Mouse (Mus musculus) heart, embryonic 16.5 days (tissue): ENCODE measurements at regions not wholly inside any gene's neighbourhood (a gene's known extent, or its start where the extent isn't known, plus 50 kb on each side); places are given as distances from the start of the nearest gene placed in this dataset.
A peak's percentile ranks its signal among the peaks of the same experiment; 100 is the strongest.

Source experiments
- ATAC-seq: fragments of 200-750 bp; cut with Nextera tagmentation; replicated peaks from 2 replicates; pipeline ENCODE4 v1.8.0; 2017; ENCODE audit warnings: moderate number of reproducible peaks; ENCODE audit not compliant: insufficient read depth, low FRiP score; ENCODE audit errors: extremely low read depth
- H3K27ac ChIP-seq: fragments of 300-500 bp; sonication (generic); 2 replicates; pipeline ENCODE4 v1.5.1; 2014; ENCODE audit warnings: mild to moderate bottlenecking, low read length, control low read depth, moderate library complexity
- H3K27me3 ChIP-seq: fragments of 300-500 bp; sonication (generic); 2 replicates; pipeline ENCODE4 v1.6.1; 2014; ENCODE audit warnings: low read length, mixed read lengths; ENCODE audit not compliant: control insufficient read depth, insufficient read depth
- H3K36me3 ChIP-seq: fragments of 300-500 bp; sonication (generic); 2 replicates; pipeline ENCODE4 v1.6.1; 2014; ENCODE audit not compliant: control insufficient read depth, insufficient read depth
- H3K4me1 ChIP-seq: fragments of 300-500 bp; sonication (generic); 2 replicates; pipeline ENCODE4 v1.6.1; 2014; ENCODE audit warnings: low read length, mixed read lengths; ENCODE audit not compliant: control insufficient read depth, insufficient read depth
- H3K4me2 ChIP-seq: fragments of 300-500 bp; sonication (generic); 2 replicates; pipeline ENCODE4 v1.6.1; 2014; ENCODE audit warnings: low read depth, mild to moderate bottlenecking, control low read depth, low read length
- H3K4me3 ChIP-seq: fragments of 300-500 bp; sonication (generic); 2 replicates; pipeline ENCODE4 v1.5.1; 2014; ENCODE audit warnings: mild to moderate bottlenecking, control low read depth, low read length
- H3K9ac ChIP-seq: fragments of 300-500 bp; sonication (generic); 2 replicates; pipeline ENCODE4 v1.6.1; 2014; ENCODE audit warnings: low read length, control low read depth
- H3K9me3 ChIP-seq: fragments of 300-500 bp; sonication (generic); replicated peaks from 2 replicates; pipeline ENCODE4 v1.6.1; 2016; ENCODE audit warnings: low read length; ENCODE audit not compliant: control insufficient read depth
- WGBS: fragments of 180-500 bp; shearing (Covaris S2); extraction: QIAGEN DNeasy Blood & Tissue Kit; methylation state at CpG from one replicate; pipeline ENCODE4 v1.1.7; 2014; 5-methylcytosine and 5-hydroxymethylcytosine counted together

GRCm38 (mm10) chr7:95250651-95251050 is 920.4 kb upstream of the Tenm4 start:
- no peak for ATAC-seq
- no peak overlapping the region for H3K27ac ChIP-seq
- no peak overlapping the region for H3K4me2 ChIP-seq

GRCm38 (mm10) chr7:95253862-95254545 is 917.0 kb upstream of the Tenm4 start:
- Histone ChIP-seq H3K4me2 (no peak overlapping the region), H3K9me3 (no peaks in the 10 kb centered on the region), H3K9ac (no peak overlapping the region), H3K4me3 (no peak overlapping the region), H3K27ac (no peak overlapping the region), H3K36me3 (no peaks in the 10 kb centered on the region), H3K4me1 (peaks cover 4% of the 10 kb centered on the region; the same call in 1 of the 2 replicates), H3K27me3 (no peaks in the 10 kb centered on the region)
- ATAC-seq, result no peak
- WGBS, result 51% methylated on average over 5 of the region's 5 CpGs

More at GRCm38 (mm10) chr7:95250651-95251050, 920.4 kb upstream of the Tenm4 start:
- Histone ChIP-seq H3K9ac (no peak overlapping the region), H3K4me1 (peaks cover 2% of the 10 kb centered on the region; the same call in 1 of the 2 replicates), H3K27me3 (no peaks in the 10 kb centered on the region), H3K9me3 (no peaks in the 10 kb centered on the region), H3K4me3 (no peak overlapping the region), H3K36me3 (no peaks in the 10 kb centered on the region)

- H3K4me2 ChIP-seq, result no peak overlapping the region
- H3K27ac ChIP-seq, result no peak overlapping the region
- no peaks in the 10 kb centered on the region for H3K9me3 ChIP-seq
- H3K27me3 ChIP-seq, result no peaks in the 10 kb centered on the region
- no peaks in the 10 kb centered on the region for H3K36me3 ChIP-seq
- peaks cover 4% of the 10 kb centered on the region; the same call in 1 of the 2 replicates for H3K4me1 ChIP-seq
- no peak overlapping the region for H3K4me3 ChIP-seq
- WGBS, result 61% methylated on average over 3 of the region's 3 CpGs
- no peak for ATAC-seq
- no peak overlapping the region for H3K9ac ChIP-seq
Observed at GRCm38 (mm10) chr7:95254913-95255312, 916.1 kb upstream of the Tenm4 start.

GRCm38 (mm10) chr7:95255699-95256098 is 915.3 kb upstream of the Tenm4 start:
- H3K4me1 ChIP-seq, result peaks cover 4% of the 10 kb centered on the region; the same call in 1 of the 2 replicates
- H3K27ac ChIP-seq, result no peak overlapping the region
- no peak overlapping the region for H3K4me2 ChIP-seq
- no peak overlapping the region for H3K4me3 ChIP-seq
- no peaks in the 10 kb centered on the region for H3K9me3 ChIP-seq
- ATAC-seq, result no peak
- no peaks in the 10 kb centered on the region for H3K27me3 ChIP-seq
- H3K36me3 ChIP-seq, result no peaks in the 10 kb centered on the region
- H3K9ac ChIP-seq, result no peak overlapping the region

- H3K9me3 ChIP-seq, result no peaks in the 10 kb centered on the region
- no peaks in the 10 kb centered on the region for H3K27me3 ChIP-seq
- H3K36me3 ChIP-seq, result no peaks in the 10 kb centered on the region
- H3K4me3 ChIP-seq, result no peak overlapping the region
- 0 out of 2 replicates have a peak, but pooled peaks cover 6% of the 10 kb centered on the region for H3K4me1 ChIP-seq
- H3K9ac ChIP-seq, result no peak overlapping the region
- WGBS, result 35% methylated on average over 3 of the region's 3 CpGs
- ATAC-seq, result peak; percentile 83
- no peak overlapping the region for H3K4me2 ChIP-seq
- H3K27ac ChIP-seq, result peak overlapping the region; percentile 67
Observed at GRCm38 (mm10) chr7:95262942-95263341, 908.1 kb upstream of the Tenm4 start.

GRCm38 (mm10) chr7:95277237-95277636 is 893.8 kb upstream of the Tenm4 start:
- H3K27me3 ChIP-seq, result no peaks in the 10 kb centered on the region
- H3K36me3 ChIP-seq, result no peaks in the 10 kb centered on the region
- no peak overlapping the region for H3K27ac ChIP-seq
- H3K9me3 ChIP-seq, result no peaks in the 10 kb centered on the region
- WGBS, result 93% methylated on average over 1 of the region's 1 CpGs
- no peaks in the 10 kb centered on the region for H3K4me1 ChIP-seq
- no peak for ATAC-seq
- H3K4me3 ChIP-seq, result no peak overlapping the region
- no peak overlapping the region for H3K9ac ChIP-seq
- no peak overlapping the region for H3K4me2 ChIP-seq

- H3K9ac ChIP-seq, result no peak overlapping the region
Observed at GRCm38 (mm10) chr7:95313667-95314066, 857.4 kb upstream of the Tenm4 start.

GRCm38 (mm10) chr7:95323084-95323483 is 848.0 kb upstream of the Tenm4 start:
- H3K36me3 ChIP-seq, result no peaks in the 10 kb centered on the region
- no peaks in the 10 kb centered on the region for H3K27me3 ChIP-seq
- no peak overlapping the region for H3K4me3 ChIP-seq
- H3K4me1 ChIP-seq, result no peaks in the 10 kb centered on the region
- no peak overlapping the region for H3K27ac ChIP-seq
- H3K9ac ChIP-seq, result no peak overlapping the region
- H3K4me2 ChIP-seq, result no peak overlapping the region
- ATAC-seq, result no peak
- 62% methylated on average over 3 of the region's 3 CpGs for WGBS
- no peaks in the 10 kb centered on the region for H3K9me3 ChIP-seq

More at GRCm38 (mm10) chr7:95313667-95314066, 857.4 kb upstream of the Tenm4 start:
- no peaks in the 10 kb centered on the region for H3K9me3 ChIP-seq
- no peak for ATAC-seq
- no peak overlapping the region for H3K27ac ChIP-seq
- H3K4me1 ChIP-seq, result no peaks in the 10 kb centered on the region
- no peaks in the 10 kb centered on the region for H3K27me3 ChIP-seq
- H3K4me2 ChIP-seq, result no peak overlapping the region
- WGBS, result 57% methylated on average over 1 of the region's 1 CpGs
- H3K36me3 ChIP-seq, result no peaks in the 10 kb centered on the region
- no peak overlapping the region for H3K4me3 ChIP-seq

GRCm38 (mm10) chr7:95324939-95325338 is 846.1 kb upstream of the Tenm4 start:
- Histone ChIP-seq H3K4me2 (no peak overlapping the region), H3K27me3 (no peaks in the 10 kb centered on the region), H3K4me3 (no peak overlapping the region), H3K4me1 (no peaks in the 10 kb centered on the region), H3K9me3 (no peaks in the 10 kb centered on the region), H3K27ac (no peak overlapping the region), H3K36me3 (no peaks in the 10 kb centered on the region), H3K9ac (no peak overlapping the region)
- WGBS, result 85% methylated on average over 3 of the region's 3 CpGs
- no peak for ATAC-seq
